Mouse (Mus musculus) spleen, postnatal 36 days (tissue): ENCODE results near the gene Rps15.

Source experiments
- DNase-seq, 2 experiments: peaks; one replicate each; pipeline ENCODE4 v3.0.0; 2022; ENCODE audit warnings: low spot score in 2 of 2, mixed read lengths in 1 of 2

Gene Rps15

DNA sequence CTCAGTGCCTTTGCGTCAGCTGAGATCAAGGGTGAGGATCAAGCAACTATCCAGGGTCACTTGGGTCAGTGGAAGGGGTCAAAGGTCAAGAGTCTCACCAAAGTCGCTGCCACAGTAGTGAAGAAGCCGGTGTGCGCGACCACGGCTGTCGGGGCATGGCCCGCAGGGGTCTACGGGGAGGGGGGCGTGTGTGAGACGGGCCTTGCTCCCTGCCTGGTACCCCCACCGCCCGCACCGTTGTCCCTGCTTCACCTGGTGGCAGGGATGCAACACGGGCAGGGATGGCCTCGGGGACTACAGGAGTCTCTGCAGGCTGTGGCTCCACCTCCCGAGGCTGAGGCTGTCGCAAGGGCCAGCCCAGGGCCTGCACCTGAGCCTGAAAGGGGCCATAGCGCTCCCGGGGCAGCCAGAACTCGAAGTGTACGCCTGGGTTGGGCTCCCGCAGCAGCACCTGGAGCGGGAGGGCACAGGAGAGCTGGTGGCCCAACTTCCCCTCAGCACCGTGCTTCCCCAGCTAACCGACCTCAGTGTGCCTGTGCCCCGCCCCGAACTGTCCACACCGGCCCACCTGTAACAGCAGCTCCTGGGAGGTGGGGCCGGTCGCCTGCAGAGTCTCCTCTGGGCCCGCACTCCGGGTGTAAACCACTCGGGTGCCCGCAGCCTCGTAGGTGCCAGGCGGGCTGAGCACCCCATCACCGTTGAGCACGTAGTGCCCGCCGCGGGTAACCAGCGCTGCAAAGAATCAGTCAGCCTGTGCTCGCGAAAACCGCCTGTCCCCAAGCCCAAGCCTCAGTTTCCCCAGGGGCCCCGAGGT, 49.4 kb downstream of the Rps15 start:
- DNase-seq, result no peak

DNA sequence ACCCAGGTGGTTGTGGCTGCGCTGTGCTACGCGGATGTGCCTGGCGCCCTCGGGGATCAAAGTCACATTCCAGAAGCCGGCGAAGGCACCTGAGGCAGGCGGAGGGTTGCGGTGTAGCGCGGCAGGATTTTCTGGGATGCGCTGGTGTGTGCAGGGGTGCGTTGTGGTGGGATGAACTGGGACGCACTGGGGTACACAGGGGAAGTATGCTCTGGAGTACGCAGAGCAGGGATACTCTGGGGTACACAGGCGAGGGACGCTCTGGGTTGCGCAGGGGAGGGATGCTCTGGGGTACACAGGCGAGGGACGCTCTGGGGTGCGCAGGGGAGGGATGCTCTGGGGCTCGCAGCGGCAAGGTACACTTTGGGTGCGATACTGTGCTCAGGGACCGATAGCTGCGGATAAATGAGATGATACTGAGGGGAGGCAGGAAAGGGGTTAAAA, 50.1 kb downstream of the Rps15 start:
- DNase-seq, result no peak

DNA sequence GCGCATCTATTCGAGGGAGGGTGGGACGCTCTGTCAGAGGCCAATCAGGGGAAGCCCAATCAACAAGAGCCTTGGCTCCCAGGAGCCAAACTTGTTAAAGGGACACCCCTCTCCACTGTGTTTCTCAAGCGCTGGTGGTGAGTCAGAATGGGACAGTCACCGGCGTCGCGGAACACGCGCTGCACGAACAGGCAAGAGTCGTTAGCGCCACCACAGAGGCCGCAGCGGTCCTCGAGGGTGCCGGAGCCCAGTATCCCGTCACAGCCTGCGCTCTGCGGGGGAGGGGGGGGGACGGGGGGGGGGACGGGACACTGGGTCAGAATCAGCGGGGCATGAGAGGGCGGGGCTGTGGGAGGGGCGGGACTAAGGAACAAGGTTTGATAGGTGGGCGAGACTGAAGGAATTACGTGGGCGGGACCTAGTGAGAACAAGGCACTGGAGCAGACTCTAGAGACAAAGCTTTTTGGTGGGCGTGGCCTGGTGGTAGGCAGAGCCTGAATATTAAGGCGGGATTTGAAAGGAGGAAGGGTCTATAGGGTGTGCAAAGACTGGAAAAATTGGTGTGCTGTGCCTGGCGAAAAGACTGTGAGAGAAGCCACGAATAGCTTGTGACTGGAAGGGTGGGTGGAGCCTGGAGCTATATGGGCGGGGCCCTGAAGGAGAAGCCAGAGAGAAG, 50.6 kb downstream of the Rps15 start:
- DNase-seq, result peak; percentile 52 to 62

DNA sequence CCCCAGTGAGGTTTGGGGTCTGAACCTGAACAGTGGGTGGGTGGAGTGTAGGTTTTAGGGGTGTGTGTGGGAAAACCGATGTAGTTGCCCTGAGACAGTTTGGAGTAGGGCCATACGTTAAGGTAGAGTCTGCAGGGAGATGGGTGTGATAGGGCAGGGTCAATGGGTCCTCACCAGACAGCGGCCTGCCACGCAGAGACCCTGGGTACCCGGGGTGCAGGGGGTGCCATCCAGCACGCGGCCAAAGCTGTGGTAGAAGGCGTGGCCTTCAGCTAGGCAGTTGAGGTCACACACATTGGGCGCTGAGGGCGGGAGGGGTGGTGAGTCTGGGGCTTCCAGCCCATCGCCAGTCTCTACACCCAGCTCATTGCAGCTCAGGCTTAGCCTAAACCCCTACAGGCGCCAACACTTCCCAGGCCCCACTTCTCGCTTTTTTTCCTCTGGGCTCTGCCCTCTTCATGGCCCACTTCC, 51.2 kb downstream of the Rps15 start:
- no peak for DNase-seq
